Mouse (Mus musculus) heart, adult 9 months (tissue): ENCODE data around the gene Det1.

ENCODE experiments used
- DNase-seq, 2 experiments: peaks; one replicate each; pipeline ENCODE4 v3.0.0; 2022; ENCODE audit warnings: low spot score in 2 of 2

Gene Det1

GRCm38 (mm10) chr7:78854051-78854450 lies 7.0 kb upstream of the Det1 start:
- no peak for DNase-seq

GRCm38 (mm10) chr7:78846066-78846716 lies 872 bp downstream of the Det1 start:
- no peak for DNase-seq

GRCm38 (mm10) chr7:78841601-78842000 lies 5.5 kb downstream of the Det1 start:
- DNase-seq = peak; percentile 32 to 34

GRCm38 (mm10) chr7:78837250-78837649 lies 9.8 kb downstream of the Det1 start:
- no peak for DNase-seq

GRCm38 (mm10) chr7:78835656-78836055 lies 11.4 kb downstream of the Det1 start:
- no peak for DNase-seq

- no peak for DNase-seq
These were observed 19.2 kb downstream of the Det1 start for GRCm38 (mm10) chr7:78827749-78828362.

GRCm38 (mm10) chr7:78826682-78827385 lies 20.2 kb downstream of the Det1 start:
- peak in 1 of 2 experiments; percentile 16 for DNase-seq

GRCm38 (mm10) chr7:78818336-78818735 lies 28.7 kb downstream of the Det1 start:
- no peak for DNase-seq

- no peak for DNase-seq
These were observed 32.3 kb downstream of the Det1 start for GRCm38 (mm10) chr7:78814766-78815165.

- no peak for DNase-seq
These were observed 33.3 kb downstream of the Det1 start for GRCm38 (mm10) chr7:78813791-78814190.

- DNase-seq = no peak
These were observed 39.9 kb downstream of the Det1 start for GRCm38 (mm10) chr7:78807192-78807591.

GRCm38 (mm10) chr7:78803841-78804240 lies 43.2 kb downstream of the Det1 start:
- DNase-seq = no peak

GRCm38 (mm10) chr7:78799730-78800496 lies 47.1 kb downstream of the Det1 start:
- no peak for DNase-seq

- DNase-seq = no peak
These were observed 49.1 kb downstream of the Det1 start for GRCm38 (mm10) chr7:78797843-78798455.

GRCm38 (mm10) chr7:78796624-78797023 lies 50.4 kb downstream of the Det1 start:
- DNase-seq = no peak

GRCm38 (mm10) chr7:78794571-78795092 lies 52.4 kb downstream of the Det1 start:
- peak; percentile 17 to 33 for DNase-seq

- no peak for DNase-seq
These were observed 53.0 kb downstream of the Det1 start for GRCm38 (mm10) chr7:78793895-78794570.

- DNase-seq = peak; percentile 44 to 51
These were observed 55.5 kb downstream of the Det1 start for GRCm38 (mm10) chr7:78791359-78792222.

- DNase-seq = no peak
These were observed 59.2 kb downstream of the Det1 start for GRCm38 (mm10) chr7:78787793-78788380.

GRCm38 (mm10) chr7:78785906-78786305 lies 61.2 kb downstream of the Det1 start:
- no peak for DNase-seq
